Mouse (Mus musculus): ENCODE results near the gene Clstn1.
"Not testable (repeated sequence)": the region's sequence is repeated elsewhere in the genome, so short reads cannot be mapped to it uniquely, and the experiment has no call there.

The Clstn1 gene

GRCm38 (mm10) chr4:149600130-149600529 lies 13.9 kb downstream of the Clstn1 start:
- DNase-seq (ENCODE audit: low spot score), result no peak

- DNase-seq (ENCODE audit: low spot score), result no peak
Measured at GRCm38 (mm10) chr4:149601484-149601883, 15.2 kb downstream of the Clstn1 start.

DNA sequence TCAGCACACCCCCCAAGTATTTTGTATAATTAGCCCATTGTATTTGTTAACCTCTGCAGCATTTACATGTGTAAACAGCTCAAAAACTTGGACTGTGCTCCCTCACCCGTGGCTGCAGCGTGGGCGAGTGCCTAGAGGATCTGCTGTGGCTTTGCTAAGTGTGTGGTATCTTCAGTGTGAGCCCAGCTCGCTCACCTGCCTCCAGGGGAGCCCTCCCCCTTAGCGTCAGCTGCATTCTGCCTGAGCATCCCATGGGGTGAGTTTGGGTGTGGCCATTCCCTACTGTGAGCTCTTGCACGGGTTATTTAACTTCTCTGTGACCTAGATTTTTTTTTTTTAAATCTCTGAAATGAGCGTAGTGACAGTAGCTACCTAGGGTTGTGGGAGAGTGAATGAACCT lies 16.0 kb downstream of the Clstn1 start:
- DNase-seq (ENCODE audit: low spot score), result no peak

DNA sequence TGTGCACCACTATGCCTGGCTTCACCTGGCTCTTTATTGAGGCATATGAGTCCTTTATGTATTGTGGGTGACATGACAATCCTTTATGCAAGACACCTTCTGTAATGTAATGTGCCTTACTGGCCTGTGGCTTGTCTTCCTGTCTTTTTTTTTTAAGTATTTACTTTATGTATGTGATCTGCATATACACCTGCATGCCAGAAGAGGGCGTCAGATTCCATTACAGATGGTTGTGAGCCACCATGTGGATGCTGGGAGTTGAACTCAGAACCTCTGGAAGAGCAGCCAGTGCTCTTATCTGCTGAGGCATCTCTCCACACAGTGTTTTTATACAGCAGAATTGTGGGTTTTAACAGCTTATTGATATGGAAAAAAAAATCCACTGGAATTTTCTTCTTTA lies 17.6 kb downstream of the Clstn1 start:
- DNase-seq (ENCODE audit: low spot score), result no peak

- DNase-seq (ENCODE audit: low spot score), result no peak
Measured at GRCm38 (mm10) chr4:149604518-149604917, 18.2 kb downstream of the Clstn1 start.

GRCm38 (mm10) chr4:149606056-149606455 lies 19.8 kb downstream of the Clstn1 start:
- no peak for DNase-seq (ENCODE audit: low spot score)

DNA sequence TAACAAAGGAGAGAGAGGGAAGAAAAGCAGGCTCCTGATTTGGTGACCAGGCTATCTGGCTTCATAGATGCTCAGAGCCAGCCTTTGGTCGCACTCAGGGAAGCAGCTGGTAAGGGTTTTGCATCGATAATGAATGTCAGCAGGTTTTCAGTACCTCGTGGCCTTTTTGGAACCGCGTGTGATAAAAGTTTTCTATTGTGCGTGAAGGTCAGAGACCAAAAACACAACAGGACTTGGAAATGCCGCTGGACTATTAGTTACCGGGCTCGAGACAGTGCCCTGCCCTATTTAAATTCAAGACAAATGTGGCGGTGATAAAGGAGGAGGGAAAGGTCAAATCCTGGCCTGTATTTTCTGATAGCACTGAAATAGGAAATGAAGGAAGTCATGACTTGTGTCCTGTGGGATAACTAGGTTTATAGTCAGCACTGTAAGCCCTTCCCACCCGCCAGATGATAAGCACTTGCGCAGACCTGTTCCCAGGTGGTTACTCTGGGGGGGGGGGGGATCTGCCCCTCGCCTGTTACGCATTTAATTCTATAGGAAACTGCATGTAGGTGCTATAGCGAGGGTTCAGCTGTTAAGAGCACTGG lies 20.6 kb downstream of the Clstn1 start:
- no peak for DNase-seq (ENCODE audit: low spot score)

GRCm38 (mm10) chr4:149607591-149608308 lies 21.5 kb downstream of the Clstn1 start:
- DNase-seq (ENCODE audit: low spot score), result no peak

GRCm38 (mm10) chr4:149608309-149608638 lies 22.0 kb downstream of the Clstn1 start:
- no peak for DNase-seq (ENCODE audit: low spot score)

DNA sequence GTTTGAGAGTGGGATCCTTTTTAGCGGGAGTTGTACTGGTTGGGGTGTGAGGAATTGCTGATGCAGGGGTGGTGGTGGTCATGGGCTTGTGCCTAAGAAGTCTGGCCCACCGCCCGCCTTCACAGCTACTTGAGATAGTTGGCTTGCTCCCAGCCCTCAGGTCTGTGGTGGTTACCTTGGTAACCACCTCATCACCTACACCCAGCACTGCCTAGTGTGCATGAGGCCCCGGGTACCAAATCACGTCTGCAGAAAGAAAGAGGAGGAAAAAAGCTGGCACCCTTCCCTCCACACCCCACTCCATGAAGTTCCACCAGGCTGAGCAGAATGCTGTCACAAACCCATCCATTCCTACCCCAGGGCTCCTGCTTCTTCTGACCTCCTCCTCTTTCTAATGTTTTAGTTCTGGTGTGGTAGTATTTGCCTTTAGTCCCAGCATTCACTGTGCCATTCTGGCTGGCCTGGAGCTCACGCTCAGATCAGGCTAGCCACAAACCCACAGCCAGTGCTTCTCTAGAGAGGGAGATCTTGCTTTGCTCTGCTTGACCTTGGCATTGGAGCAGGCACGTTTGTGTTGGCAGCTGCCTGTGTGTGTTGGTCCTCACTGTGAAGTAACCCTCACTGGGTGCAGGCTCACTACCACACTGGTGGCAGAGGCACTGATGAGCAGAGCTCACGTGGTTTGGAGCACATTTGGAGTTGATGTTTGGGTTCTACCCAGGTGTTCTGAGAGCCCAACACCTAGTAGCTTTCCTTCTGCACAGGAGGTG lies 23.2 kb downstream of the Clstn1 start:
- no peak for DNase-seq (ENCODE audit: low spot score)

DNA sequence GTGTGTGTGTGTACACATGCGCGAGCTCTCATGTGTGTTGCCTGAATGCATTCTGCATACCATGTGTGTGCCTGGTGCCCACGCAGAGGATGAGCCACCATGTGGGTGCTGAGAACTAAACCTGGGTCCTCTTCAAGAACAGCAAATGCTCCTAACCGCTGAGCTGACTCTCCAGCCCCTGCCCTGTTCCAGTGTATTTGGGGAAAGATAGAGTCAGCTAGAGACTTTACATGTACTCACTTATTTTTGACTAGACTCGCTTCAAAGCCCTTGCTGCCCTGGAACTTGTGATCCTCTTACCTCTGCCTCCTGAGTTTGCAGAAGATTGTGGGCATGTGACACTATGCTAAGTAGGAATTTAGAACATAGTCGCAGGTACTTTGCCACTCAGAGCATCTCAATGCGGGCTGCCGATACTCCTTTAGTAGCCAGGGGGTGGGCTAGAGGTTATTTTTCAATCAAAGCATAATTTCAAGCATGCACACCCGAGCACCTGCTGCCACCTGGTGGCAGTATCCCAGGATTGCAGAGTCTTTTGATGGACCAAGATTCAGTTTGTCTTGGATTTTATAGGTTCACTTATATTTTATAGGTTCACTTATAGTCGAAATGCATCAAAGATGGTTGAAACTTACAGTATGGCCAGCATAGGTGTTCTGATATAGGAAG lies 25.2 kb downstream of the Clstn1 start:
- peak; percentile 54 for DNase-seq (ENCODE audit: low spot score)

DNA sequence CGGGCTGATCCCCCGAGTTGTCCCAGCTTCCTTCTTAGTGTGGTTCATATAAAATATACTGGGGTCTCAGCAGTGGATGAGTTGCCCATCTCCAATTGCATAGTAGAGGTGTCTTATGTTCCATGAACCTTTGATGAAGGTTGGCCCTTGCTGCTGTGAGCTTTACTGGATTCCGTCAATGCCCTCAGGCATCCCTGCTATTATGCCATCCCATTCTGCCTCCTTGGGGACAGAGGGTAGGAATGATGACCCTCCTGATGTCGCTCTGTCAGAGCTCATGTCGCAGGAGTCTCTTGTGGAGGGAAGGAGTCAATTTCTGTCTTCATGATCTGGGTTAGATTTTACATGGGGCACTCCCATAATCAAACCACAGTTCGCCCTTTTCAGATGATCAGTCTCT lies 27.2 kb downstream of the Clstn1 start:
- DNase-seq (ENCODE audit: low spot score), result not testable (repeated sequence)

DNA sequence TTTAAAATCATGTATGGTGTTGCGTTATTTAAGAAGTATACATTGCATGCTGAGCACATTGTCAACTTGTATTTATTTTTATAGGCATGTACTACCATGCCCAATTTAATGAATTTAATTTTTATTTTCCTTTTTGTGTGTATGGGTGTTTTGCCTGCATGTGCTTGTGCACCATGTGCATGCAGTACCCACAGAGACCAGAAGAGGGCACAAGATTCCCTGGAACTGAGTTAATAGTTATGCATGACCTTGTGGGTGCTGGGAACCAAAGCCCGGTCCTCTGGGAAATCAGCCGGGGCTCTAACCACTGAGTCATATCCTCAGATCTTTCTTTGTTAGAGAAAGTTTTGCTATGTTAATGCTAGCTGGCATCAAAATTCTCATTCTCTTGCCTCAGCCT lies 28.6 kb downstream of the Clstn1 start:
- DNase-seq (ENCODE audit: low spot score), result no peak

DNA sequence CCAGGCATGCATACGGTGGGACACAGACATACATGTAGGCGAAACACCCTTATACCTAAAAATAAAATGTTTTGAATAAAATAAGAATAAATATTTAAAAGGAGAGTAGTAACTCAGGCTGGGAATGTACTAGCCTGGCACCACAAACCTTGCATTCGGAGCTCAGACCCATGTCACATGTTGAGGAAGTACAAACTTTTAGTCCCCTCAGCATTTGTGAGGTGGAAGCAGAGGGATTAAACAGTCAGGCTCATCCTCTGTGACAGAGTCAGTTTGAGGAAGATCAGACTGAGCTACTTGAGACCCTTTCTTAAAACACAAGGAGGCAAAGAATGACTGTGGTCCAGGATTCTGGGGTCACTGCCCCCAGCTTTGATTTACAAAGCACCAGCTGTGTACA lies 30.7 kb downstream of the Clstn1 start:
- not testable (repeated sequence) for DNase-seq (ENCODE audit: low spot score)

DNA sequence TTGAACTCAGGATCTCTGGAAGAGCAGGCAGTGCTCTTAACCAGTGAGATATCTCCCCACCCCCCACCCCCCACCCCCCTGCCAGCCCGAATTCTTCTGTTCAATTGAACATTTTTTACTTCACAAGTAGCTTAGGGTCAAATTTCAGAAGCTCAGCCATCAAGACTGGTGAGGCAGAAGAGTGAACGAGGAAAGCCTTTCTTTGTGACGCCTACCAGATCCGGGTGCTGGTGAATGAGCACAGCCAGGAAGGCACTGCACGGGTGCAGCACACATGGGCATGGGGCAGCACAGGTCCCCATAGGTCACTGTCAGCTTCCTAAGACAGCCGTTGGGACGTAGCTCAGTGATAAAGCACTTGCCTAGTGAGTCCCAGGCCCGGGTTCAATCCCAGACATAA lies 33.7 kb downstream of the Clstn1 start:
- DNase-seq (ENCODE audit: low spot score), result no peak

- DNase-seq (ENCODE audit: low spot score), result no peak
Measured at GRCm38 (mm10) chr4:149621286-149621685, 35.0 kb downstream of the Clstn1 start.

- DNase-seq (ENCODE audit: low spot score), result no peak
Measured at GRCm38 (mm10) chr4:149623711-149624110, 37.4 kb downstream of the Clstn1 start.

DNA sequence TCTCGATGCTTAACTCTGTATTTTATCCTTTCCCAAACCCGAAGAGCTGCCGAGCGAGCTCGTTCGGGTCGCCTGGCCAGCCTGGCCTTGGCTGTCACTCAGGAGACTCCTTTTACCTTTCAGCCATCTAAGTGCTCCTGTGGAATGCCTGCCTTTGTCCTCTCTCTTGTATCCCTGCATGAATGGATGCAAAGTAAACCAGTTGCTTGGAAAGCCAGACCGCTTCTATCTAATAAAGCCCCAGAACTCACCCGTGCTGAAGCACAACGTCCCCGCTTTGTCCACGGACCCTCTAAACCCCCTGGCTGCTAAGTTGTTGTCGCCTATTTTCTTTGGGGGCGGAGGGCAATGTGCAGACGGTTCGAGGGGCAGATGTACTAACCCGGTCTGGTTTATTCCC lies 40.5 kb downstream of the Clstn1 start:
- no peak for DNase-seq (ENCODE audit: low spot score)

DNA sequence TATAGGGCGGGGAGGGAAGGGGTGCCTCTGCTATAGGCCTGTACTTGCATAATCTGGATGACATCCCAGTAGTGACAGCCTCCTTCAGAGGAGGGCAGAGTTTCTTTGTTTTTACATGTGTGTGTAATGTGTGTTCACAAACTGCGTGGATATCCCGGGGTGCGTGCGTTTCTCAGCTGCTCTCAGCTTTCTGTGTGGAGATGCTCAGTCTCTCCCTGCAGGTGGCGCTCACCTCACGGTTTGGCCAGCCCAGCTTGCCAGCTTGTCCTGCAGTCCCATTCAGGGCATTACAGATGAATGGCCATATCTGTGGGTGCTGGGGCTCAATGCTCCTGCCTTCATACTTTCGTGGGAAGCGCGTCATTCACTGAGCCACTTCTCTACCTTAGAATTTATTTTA lies 42.1 kb downstream of the Clstn1 start:
- DNase-seq (ENCODE audit: low spot score), result peak; percentile 49

GRCm38 (mm10) chr4:149628810-149629209 lies 42.5 kb downstream of the Clstn1 start:
- no peak for DNase-seq (ENCODE audit: low spot score)

DNA sequence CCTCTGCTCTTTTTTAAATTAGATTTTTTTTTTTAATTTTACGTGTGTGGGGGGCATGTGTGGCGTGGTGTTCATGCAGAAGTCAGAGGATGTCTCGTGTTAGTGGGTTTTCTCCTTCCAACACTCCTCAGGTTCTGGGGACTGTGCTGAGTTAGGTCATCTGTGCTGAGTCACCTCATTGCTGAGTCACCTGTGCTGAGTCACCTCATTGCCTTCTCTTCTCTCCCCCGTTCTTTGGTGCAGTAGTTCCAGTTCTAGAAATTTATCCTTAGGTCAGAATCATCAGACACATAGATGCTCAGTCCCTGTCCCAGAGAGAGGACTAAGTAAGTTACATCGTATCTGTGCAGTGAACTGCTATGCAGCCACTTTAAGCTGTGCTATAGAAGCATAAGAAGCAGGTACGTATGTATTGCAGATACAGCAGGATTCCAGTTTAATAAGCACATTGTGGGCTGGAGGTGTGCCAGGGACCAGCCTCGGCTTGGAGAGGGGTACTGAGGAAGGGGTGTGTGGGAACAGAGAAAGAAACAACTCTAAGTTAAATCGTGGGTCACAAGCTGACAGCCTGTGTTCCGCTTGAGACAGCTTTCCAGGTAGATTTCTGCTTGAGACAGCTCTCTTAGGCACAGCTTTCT lies 46.5 kb downstream of the Clstn1 start:
- DNase-seq (ENCODE audit: low spot score), result no peak

DNA sequence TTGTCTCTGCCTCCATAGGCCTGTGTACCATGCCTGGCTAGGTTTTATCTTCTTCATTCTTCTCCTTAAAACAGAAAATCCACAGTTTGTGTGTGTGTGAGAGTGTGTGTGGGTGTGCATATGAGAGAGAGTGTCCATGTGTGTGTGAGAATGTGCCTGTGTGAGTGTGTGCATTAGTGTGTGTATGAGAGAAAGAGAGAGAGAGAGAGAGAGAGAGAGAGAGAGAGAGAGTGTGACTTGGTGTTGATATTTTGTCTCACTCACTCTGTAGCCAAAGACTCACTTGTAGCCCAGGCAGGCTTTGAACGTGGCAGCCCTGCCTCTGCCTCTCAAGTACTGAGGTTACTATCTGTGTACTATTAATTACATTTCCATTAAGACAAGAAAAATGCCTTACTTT lies 47.9 kb downstream of the Clstn1 start:
- no peak for DNase-seq (ENCODE audit: low spot score)
